Mouse (Mus musculus) ovary, postnatal 36 days (tissue): Measurements from ENCODE around the gene Adam17.
"Not testable (repeated sequence)": the region's sequence is repeated elsewhere in the genome, so short reads cannot be mapped to it uniquely, and the experiment has no call there.

Experiments used
- DNase-seq: peaks from one replicate; pipeline ENCODE4 v3.0.0; 2022; ENCODE audit warnings: low spot score, mixed read lengths

Gene Adam17

DNA sequence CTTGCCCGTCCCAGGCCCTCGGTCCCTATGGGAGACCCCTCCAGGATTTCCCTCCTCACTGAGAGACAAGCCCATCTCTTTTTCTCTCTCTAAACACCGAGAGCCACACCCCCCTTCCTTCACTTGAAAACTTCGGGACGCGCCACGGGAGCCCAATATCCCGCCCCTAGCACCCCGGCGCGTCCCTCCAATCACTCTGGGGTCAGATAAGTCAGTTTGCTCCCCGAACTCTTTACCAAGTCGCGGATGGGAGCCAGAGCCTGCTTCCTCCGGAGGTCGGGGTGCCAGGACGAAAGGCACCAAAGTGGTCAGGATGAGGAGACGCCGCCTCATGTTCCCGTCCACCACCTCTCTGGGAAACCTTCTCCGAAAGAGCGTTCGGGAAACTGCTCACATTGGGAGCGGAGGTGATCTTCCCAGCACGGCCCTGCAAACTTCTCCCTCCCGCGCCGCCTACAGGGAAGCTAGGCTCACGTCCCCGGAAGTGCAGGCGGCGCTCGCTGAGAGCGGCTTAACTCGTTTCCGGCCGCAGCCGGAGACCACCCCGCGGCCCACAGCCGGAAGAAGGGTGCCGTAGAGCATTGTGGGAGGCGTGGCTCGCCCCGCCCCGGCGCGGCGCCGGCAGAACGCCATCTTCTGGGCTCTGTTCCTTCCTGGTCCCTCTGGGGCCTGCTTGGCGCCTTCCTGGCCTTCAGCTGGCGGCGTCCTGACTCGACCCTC, at the start of gene Adam17:
Gene Adam17, minus strand, starts transcription at position 533 of the 720 bp plus-strand sequence.
- DNase-seq: peak; percentile 98

GRCm38 (mm10) chr12:21418621-21419131, 45.2 kb upstream of the Adam17 start:
- DNase-seq: peak; percentile 39

- no peak for DNase-seq
Measured at GRCm38 (mm10) chr12:21418083-21418482, 44.7 kb upstream of the Adam17 start.

DNA sequence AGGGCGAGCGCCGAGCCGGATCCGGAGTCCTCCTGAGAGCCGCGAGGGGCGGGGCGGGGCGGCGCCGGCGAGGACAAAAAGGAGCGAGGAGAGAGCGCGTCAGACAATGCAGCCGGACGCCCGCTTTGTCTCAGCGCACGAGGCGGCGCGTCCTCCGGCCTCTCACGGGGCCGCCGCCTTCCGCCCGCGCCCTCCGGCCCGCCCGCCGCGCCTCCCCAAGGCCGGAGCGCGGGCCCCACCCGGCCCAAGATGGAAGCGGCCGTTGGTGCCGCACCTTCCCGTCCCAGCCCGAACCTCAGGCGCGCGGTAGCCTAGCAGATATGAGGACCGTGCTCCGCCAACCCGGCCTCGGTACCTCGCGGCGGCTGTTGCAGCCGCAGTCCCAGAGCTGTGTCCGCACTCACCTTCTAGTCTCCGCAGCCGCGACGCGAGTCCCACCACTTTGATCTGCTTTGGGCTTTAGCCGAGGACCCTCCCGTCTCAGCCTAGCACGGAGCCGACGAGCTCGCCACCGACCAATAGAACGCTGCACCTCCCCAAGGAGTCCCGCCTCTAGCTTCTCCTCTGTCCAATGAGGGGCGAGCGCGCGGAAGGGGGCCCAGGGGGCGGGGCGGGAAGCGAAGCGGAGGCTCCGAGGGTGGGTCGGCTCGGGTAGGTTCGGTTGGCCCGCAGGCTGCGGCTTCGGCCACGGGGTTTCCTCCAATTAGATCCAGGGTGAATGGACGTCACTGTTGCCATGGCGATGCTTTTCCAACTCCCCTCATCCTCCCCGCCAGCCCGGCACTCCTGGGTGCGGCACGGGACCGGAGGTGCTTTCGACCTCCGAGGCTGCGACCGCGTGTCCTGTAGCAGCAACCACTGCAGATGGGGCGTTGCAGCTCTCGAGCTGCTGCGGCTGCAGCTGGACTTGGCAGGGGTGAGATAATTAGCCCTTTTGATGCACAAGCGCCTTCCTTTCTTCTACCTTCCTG, 44.0 kb upstream of the Adam17 start, which contains the start of gene Ywhaq:
Gene Ywhaq, minus strand, starts transcription at position 538 of the 971 bp plus-strand sequence.
- peak; percentile 96 for DNase-seq

DNA sequence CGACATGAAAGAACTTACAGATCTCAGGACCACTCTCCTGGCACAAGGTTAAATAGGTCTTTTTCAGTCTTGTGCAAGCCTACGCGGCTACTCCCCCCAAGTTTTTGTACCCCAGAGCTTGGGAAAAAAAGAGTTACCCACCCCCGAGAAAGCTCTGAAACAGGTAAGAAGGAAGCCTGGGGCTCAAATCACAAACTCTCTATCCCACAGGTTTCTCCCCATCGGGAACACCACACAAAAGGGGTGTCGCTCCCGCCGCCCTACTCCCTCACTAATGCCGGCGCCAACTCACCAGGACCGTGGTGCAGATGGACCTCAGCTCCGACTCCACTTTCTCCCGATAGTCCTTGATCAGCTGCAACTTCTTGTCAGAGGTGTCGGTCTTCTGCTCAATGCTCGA, 43.1 kb upstream of the Adam17 start:
- DNase-seq: no peak

DNA sequence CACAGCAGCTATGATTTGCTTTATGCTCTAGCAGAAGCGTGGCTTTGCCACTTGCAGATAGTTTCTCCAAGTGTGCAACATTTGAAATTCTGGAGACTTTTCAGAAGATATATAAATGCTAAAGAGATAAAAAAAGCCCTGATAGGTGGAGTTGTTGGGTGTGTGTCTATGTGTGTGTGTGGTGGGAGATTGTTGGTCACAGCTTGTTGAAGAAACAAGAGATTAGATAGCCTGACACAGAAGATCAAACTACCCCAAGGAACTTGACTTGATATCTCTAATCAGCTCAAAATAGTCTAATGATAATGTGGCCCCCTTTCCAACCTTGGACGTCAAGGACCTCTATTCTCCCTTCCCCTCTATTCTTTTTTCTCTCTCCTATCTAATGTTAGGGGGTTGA, 37.2 kb upstream of the Adam17 start:
- no peak for DNase-seq

DNA sequence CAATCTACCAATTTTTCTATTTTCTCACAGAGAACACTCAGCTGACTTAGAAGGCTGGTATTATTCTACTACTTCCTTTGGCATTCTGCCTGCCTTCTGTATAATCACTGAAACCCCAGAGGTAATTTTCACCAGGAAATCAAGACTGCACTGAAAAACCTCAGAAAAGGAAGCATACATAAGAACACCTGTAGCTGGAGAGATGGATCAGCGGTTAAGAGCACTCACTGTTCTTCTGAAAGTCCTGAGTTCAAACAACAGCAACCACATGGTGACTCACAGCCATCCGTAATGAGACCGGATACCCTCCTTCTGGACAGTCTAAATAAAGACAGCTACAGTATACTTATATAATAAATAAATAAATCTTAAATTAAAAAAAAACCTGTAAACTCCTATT, 36.2 kb upstream of the Adam17 start:
- no peak for DNase-seq

DNA sequence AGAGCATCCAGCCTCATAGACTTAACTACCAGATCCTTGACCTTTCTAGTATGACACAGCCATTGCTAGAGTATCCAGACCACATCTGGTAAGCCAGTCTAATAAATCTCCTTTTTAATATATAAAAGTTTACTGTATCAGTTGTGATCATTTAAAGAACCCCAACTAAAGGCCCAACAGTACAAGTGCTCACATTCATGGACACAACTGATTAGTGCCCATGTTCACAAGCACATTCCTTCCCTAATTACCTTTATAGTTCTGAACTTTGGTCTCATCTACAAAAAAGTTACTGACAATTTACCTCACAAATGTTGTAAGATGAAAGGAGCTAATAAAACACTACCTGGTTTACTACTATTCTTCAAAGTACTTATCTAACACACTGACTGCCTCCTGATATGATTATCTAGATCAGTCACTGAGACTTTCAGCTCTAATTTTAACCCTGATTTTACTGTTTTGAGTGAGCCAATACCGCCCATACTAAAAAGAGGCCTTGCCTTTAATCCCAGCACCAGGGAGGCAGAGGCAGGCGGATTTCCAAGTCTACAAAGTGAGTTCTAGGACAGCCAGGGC, 35.4 kb upstream of the Adam17 start:
- no peak for DNase-seq

- no peak for DNase-seq
Measured at GRCm38 (mm10) chr12:21402771-21403170, 29.3 kb upstream of the Adam17 start.

DNA sequence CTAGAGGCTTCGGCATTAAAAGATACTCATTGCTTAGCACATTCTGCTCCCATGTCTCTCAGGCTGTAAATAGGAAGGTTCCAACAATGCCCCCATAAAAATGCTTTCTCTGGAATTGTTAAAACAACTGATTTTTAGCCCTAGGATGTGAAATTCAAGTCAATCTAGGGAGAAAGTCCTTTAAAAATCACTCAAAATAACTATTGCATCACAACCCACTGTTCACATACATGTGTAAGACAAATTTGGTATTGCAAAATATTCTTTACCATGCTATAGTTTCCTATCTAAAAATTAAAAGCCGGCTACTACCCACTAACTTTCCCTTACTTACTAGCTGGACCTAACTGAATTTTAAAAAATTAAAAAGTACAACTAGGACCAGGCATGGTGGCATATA, 12.8 kb upstream of the Adam17 start:
- DNase-seq: no peak

DNA sequence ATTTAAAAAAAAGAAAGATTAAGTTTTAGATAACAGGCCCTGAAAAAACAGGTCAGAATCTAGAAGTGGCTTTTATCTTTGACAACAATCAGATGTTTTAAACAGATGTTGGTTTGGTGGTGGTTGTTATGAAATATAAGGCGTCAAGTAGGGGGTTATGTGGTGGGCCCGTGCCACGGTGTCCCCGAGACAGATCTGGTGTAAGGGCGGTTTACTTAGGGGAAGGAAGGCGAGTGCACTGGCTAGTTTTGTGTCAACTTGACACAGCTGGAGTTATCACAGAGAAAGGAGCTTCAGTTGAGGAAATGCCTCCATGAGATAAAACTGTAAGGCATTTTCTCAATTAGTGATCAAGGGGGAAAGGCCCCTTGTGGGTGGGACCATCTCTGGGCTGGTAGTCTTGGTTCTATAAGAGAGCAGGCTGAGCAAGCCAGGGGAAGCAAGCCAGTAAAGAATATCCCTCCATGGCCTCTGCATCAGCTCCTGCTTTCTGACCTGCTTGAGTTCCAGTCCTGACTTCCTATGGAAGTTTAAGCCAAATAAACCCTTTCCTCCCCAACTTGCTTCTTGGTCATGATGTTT, 5.4 kb upstream of the Adam17 start:
- not testable (repeated sequence) for DNase-seq

- DNase-seq: no peak
Measured at GRCm38 (mm10) chr12:21375376-21376157, 2.1 kb upstream of the Adam17 start.

GRCm38 (mm10) chr12:21373820-21374475, 516 bp upstream of the Adam17 start:
- no peak for DNase-seq

DNA sequence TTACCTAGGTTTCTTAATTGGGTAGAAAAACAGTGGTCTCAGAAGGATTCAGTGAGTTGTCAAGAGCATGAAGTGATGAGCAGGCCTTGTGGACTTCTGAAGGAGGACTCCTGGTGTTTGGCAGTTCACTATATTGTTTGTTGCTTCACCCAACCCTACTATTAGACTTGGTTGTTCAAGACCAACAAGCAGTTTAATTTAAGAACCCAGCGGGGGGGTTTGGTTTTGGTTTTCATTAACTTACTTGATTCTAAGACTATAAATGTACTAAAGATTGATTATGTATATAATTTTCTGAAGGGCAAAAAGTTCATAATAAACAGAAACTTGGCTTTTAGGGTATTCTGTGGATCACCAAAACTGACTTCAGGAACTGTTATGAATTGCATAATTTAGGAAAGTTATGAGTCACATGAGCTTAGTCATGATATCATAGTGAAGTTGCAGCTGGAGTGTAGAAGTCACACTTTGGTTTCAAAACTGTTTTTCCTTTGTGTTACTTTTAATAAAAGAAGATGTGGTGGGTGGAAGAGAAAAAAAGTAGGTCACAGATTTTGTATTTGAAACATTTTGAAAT, 3.3 kb downstream of the Adam17 start:
- no peak for DNase-seq

- no peak for DNase-seq
Measured at GRCm38 (mm10) chr12:21369087-21369410, 4.4 kb downstream of the Adam17 start.

- peak; percentile 22 for DNase-seq
Measured at GRCm38 (mm10) chr12:21368376-21369086, 4.9 kb downstream of the Adam17 start.

- DNase-seq: no peak
Measured at GRCm38 (mm10) chr12:21364624-21365435, 8.6 kb downstream of the Adam17 start.

DNA sequence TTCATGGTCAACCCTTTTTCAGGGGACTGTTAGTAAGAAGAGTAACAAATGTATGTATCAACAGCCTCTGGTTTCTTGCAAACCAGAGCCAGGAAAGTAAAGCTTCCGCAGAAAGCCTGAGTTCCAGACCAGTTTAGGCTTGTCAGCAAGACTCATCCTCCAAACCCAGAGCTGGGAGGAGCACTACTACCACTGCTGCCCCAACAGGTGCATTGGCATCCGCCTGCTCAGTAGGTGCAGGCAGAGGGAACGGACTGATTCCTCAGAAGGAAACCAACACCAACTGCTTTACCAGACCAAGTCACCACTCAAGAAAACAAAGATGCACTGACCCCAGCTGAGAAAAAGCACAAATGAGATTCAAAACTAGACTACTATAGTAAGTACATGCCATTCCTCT, 10.2 kb downstream of the Adam17 start:
- no peak for DNase-seq

DNA sequence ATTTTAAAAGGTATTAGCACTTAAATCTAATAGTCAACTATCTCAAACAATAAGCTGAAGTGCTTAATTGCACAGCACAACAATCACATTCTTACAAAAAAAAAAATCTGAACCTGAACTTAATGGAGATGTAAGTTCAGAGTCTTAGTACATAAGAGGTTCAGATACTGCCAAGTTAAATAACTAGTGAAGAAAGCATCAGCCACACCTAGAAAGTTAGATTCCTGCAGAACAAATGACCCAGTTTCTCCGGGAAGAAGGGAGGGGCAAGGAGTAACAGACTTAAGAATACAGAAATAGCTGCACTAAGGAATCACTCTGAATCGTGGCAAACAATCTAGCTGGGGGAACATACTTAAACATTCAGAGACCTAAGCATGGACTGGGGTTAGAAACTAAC, 10.7 kb downstream of the Adam17 start:
- no peak for DNase-seq
